Mouse (Mus musculus) heart, postnatal 0 days (tissue): ENCODE data around the gene Tceal3. TPM values are rescaled to one million over a fixed set of nuclear protein-coding genes. Genes with fewer than 3 reads are reported as not detected.
"Not testable (repeated sequence)": the region's sequence is repeated elsewhere in the genome, so short reads cannot be mapped to it uniquely, and the experiment has no call there.

ENCODE experiments used
- ATAC-seq: fragments of 200-750 bp; cut with Nextera tagmentation; 2 replicates; pipeline ENCODE4 v1.8.0; 2017; ENCODE audit warnings: low read depth, moderate number of reproducible peaks, moderate library complexity; ENCODE audit not compliant: insufficient read depth
- DNase-seq: peaks from one replicate; pipeline ENCODE4 v3.0.0-alpha.2; 2016; ENCODE audit warnings: low spot score
- H3K27ac ChIP-seq: fragments of 300-500 bp; sonication (generic); 2 replicates; pipeline ENCODE4 v1.5.1; 2014; ENCODE audit warnings: low read depth, mild to moderate bottlenecking
- H3K27me3 ChIP-seq: fragments of 300-500 bp; sonication (generic); 2 replicates; pipeline ENCODE4 v1.6.1; 2014; ENCODE audit warnings: low read length, mixed read lengths; ENCODE audit not compliant: control insufficient read depth, insufficient read depth
- H3K36me3 ChIP-seq: fragments of 300-500 bp; sonication (generic); replicated peaks from 2 replicates; pipeline ENCODE4 v1.6.1; 2014; ENCODE audit warnings: low read length, mixed read lengths; ENCODE audit not compliant: control insufficient read depth, insufficient read depth
- H3K4me1 ChIP-seq: fragments of 300-500 bp; sonication (generic); 2 replicates; pipeline ENCODE4 v1.6.1; 2014; ENCODE audit warnings: antibody characterized with exemption; ENCODE audit not compliant: control insufficient read depth, insufficient read depth
- H3K4me2 ChIP-seq: fragments of 300-500 bp; sonication (generic); 2 replicates; pipeline ENCODE4 v1.6.1; 2014; ENCODE audit warnings: low read depth, mild to moderate bottlenecking, low read length, moderate library complexity
- H3K4me3 ChIP-seq: fragments of 300-500 bp; sonication (generic); 2 replicates; pipeline ENCODE4 v1.5.1; 2014; ENCODE audit warnings: low read depth, low read length
- H3K9ac ChIP-seq: fragments of 300-500 bp; sonication (generic); replicated peaks from 2 replicates; pipeline ENCODE4 v1.6.1; 2014; ENCODE audit warnings: low read depth, low read length, mixed read lengths
- H3K9me3 ChIP-seq: fragments of 300-500 bp; sonication (generic); replicated peaks from 2 replicates; pipeline ENCODE4 v1.6.1; 2016; ENCODE audit warnings: low read length; ENCODE audit not compliant: control insufficient read depth
- CTCF ChIP-seq: IDR thresholded peaks from 2 replicates; pipeline ENCODE4 v1.5.1; 2016; ENCODE audit warnings: antibody characterized with exemption, control low read depth, low read depth
- EP300 ChIP-seq: IDR thresholded peaks from 2 replicates; pipeline ENCODE4 v1.6.1; 2016; ENCODE audit warnings: antibody characterized with exemption, low read depth
- whole genome bisulfite sequencing: fragments of 180-500 bp; shearing (Covaris S2); extraction: QIAGEN DNeasy Blood & Tissue Kit; methylation state at CpG from one replicate; pipeline ENCODE4 v1.1.7; 2014; 5-methylcytosine and 5-hydroxymethylcytosine counted together
- polyA plus RNA-seq: library from polyadenylated mRNA; unstranded; fragments of >200 nt; fragmentation: Nextera tagmentation; extraction: Ambion mirVana; gene quantifications from 2 replicates; pipeline ENCODE4 v1.2.1, GENCODE M21; 2015
- total RNA-seq: library from RNA; depleted of rRNA; stranded (reverse); fragments of >200 nt; gene quantifications from 2 replicates; pipeline ENCODE4 v1.2.3, GENCODE M21; 2014; ENCODE audit warnings: low replicate concordance

Tceal3 gene
- total and polyA plus RNA-seq, 2 experiments from 2014 or later: 0.85 TPM; not detected in 1

GRCm38 (mm10) chrX:136606951-136607350 is 16.3 kb downstream of the Tceal3 start:
- H3K36me3 ChIP-seq: no peaks in the 10 kb centered on the region
- no peak overlapping the region for H3K9ac ChIP-seq
- H3K4me2 ChIP-seq: no peak overlapping the region
- no peaks in the 10 kb centered on the region for H3K4me1 ChIP-seq
- 66% methylated on average over 4 of the region's 4 CpGs for WGBS
- no peak overlapping the region for H3K4me3 ChIP-seq
- no peak for DNase-seq
- no peaks in the 10 kb centered on the region for H3K27me3 ChIP-seq
- H3K27ac ChIP-seq: no peak overlapping the region
- no peak for ATAC-seq
- TF ChIP-seq EP300: no peak
- TF ChIP-seq CTCF: no peak
- no peaks in the 10 kb centered on the region for H3K9me3 ChIP-seq

GRCm38 (mm10) chrX:136607395-136607794 is 16.8 kb downstream of the Tceal3 start:
- Histone ChIP-seq H3K9ac (no peak overlapping the region), H3K9me3 (no peaks in the 10 kb centered on the region), H3K4me3 (no peak overlapping the region), H3K27me3 (no peaks in the 10 kb centered on the region), H3K4me2 (no peak overlapping the region), H3K27ac (no peak overlapping the region), H3K36me3 (no peaks in the 10 kb centered on the region), H3K4me1 (no peaks in the 10 kb centered on the region)
- DNase-seq (no peak), ATAC-seq (no peak)
- whole genome bisulfite sequencing: 80% methylated on average over 3 of the region's 3 CpGs
- TF ChIP-seq EP300: no peak
- no peak for TF ChIP-seq CTCF

- Histone ChIP-seq H3K4me3 (no peak overlapping the region), H3K4me1 (no peaks in the 10 kb centered on the region), H3K4me2 (no peak overlapping the region), H3K27ac (no peak overlapping the region), H3K9me3 (no peaks in the 10 kb centered on the region), H3K27me3 (no peaks in the 10 kb centered on the region), H3K36me3 (no peaks in the 10 kb centered on the region), H3K9ac (no peak overlapping the region)
- TF ChIP-seq EP300 (no peak), CTCF (no peak)
- WGBS: 49% methylated on average over 3 of the region's 3 CpGs
- DNase-seq (no peak), ATAC-seq (no peak)
Measured at GRCm38 (mm10) chrX:136611346-136611745, 20.7 kb downstream of the Tceal3 start.

DNA sequence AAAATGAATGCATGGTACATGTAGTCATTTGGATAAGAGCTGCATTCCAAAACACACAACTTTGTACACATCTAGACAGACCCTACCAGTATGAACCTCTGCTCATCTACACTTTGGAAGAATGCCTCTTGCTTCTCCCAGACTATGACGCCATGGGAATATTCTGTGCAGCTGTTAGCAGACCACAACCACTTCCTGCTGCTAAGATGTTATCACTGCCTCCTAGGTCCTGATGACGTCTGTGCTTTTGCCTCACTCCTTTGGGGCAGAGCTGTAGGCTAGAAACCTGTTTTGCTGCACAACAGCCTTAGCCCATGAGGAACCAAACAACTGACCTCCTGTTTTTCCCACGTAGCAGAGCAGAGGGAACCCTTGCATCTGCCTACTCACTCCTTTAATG is 25.2 kb downstream of the Tceal3 start:
- not testable (repeated sequence) for H3K4me2 ChIP-seq, ATAC-seq, H3K4me1 ChIP-seq, H3K27ac ChIP-seq, H3K9ac ChIP-seq, H3K27me3 ChIP-seq, H3K9me3 ChIP-seq, DNase-seq, H3K36me3 ChIP-seq, H3K4me3 ChIP-seq
- WGBS: 30% methylated on average over 3 of the region's 3 CpGs

DNA sequence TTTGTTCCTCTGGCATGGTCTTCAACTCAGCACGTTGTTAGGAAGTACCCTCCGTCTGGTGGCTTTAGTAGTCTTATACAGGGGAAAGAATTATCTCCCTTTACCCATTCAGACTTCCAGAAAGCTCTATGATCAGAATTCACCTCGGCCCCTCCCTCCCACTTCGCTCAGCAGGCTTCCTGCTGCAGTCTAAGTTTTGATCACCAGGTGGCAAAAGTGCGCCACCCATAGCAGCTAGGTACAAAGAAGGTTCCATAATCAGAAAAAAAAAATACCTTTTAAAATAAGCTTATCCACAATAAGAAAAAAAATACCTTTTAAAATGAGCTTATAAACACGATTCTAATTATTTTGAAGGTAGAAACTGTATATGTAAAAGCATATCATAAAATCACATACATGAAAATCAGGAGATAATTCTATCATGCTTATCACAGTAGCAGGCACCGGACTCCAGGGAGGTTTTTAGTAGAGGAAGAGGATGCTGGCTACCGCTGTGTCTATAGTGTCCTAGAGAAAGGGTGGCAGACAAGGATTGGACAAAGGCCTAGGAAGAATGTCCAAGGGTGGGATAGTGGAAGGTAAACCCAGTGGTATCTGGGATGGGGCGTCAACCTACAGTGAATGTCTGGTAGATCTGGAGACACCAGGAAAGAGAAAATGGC is 34.4 kb downstream of the Tceal3 start:
- peak; percentile 19 for DNase-seq
- H3K9ac ChIP-seq: no peak overlapping the region

DNA sequence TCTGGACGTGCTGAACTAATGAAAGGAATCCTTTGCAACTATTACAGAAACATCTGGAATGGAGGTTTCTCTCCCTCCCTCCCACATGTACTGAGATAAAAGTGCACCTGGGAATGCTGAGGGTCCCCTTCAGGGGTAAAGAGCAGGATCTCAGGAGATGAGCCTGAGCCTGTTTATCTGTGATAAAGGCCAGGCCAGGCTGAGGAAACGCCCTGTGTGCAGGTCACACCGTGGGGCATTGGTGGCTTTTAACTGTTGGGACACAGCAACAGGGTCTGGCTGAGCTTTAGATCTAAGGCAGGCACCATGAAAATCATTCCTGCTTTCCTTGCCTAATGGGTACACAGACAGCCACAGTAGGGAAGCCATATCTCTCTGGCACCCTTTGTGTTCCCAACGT is 35.3 kb downstream of the Tceal3 start:
- no peak for DNase-seq
- Histone ChIP-seq H3K4me2 (no peak overlapping the region), H3K27me3 (no peaks in the 10 kb centered on the region), H3K27ac (no peak overlapping the region), H3K9me3 (no peaks in the 10 kb centered on the region), H3K4me3 (no peak overlapping the region), H3K9ac (no peak overlapping the region), H3K36me3 (no peaks in the 10 kb centered on the region), H3K4me1 (no peaks in the 10 kb centered on the region)
- ATAC-seq: no peak
- TF ChIP-seq EP300: no peak
- no peak for TF ChIP-seq CTCF
- WGBS: 50% methylated on average over 4 of the region's 4 CpGs

More for the DNA sequence above, 34.4 kb downstream of the Tceal3 start:
- Histone ChIP-seq H3K4me3 (no peak overlapping the region), H3K4me1 (no peaks in the 10 kb centered on the region), H3K9me3 (no peaks in the 10 kb centered on the region), H3K36me3 (no peaks in the 10 kb centered on the region), H3K27me3 (no peaks in the 10 kb centered on the region), H3K4me2 (no peak overlapping the region), H3K27ac (no peak overlapping the region)
- ATAC-seq: no peak
- WGBS: 37% methylated on average over 9 of the region's 9 CpGs
- peak; percentile 56 for TF ChIP-seq CTCF
- TF ChIP-seq EP300: no peak
